Mouse (Mus musculus) frontal cortex, postnatal 14 days (tissue): ENCODE measurements at regions not wholly inside any gene's neighbourhood (a gene's known extent, or its start where the extent isn't known, plus 50 kb on each side); places are given as distances from the start of the nearest gene placed in this dataset.

Experiments used
- DNase-seq, 2 experiments: peaks; one replicate each; pipeline ENCODE4 v3.0.0; 2022; ENCODE audit warnings: low spot score in 2 of 2

GRCm38 (mm10) chr1:73123012-73123411 lies 107.3 kb upstream of the Tnp1 start:
- no peak for DNase-seq

GRCm38 (mm10) chr1:73118661-73119060 lies 103.0 kb upstream of the Tnp1 start:
- no peak for DNase-seq

GRCm38 (mm10) chr1:73116526-73116925 lies 100.8 kb upstream of the Tnp1 start:
- DNase-seq = no peak

- DNase-seq = no peak
Measured at GRCm38 (mm10) chr1:73115854-73116253, 100.1 kb upstream of the Tnp1 start.

GRCm38 (mm10) chr1:73113137-73113536 lies 97.4 kb upstream of the Tnp1 start:
- DNase-seq = no peak

- no peak for DNase-seq
Measured at GRCm38 (mm10) chr1:73112711-73113110, 97.0 kb upstream of the Tnp1 start.

GRCm38 (mm10) chr1:73111911-73112310 lies 96.2 kb upstream of the Tnp1 start:
- no peak for DNase-seq

- DNase-seq = no peak
Measured at GRCm38 (mm10) chr1:73105856-73106463, 90.3 kb upstream of the Tnp1 start.

- no peak for DNase-seq
Measured at GRCm38 (mm10) chr1:73097645-73098440, 82.1 kb upstream of the Tnp1 start.

GRCm38 (mm10) chr1:73089636-73090035 lies 73.9 kb upstream of the Tnp1 start:
- DNase-seq = no peak

- DNase-seq = no peak
Measured at GRCm38 (mm10) chr1:73088494-73088893, 72.8 kb upstream of the Tnp1 start.

GRCm38 (mm10) chr1:73084946-73085345 lies 69.2 kb upstream of the Tnp1 start:
- no peak for DNase-seq

GRCm38 (mm10) chr1:73083396-73083795 lies 67.7 kb upstream of the Tnp1 start:
- no peak for DNase-seq

- DNase-seq = no peak
Measured at GRCm38 (mm10) chr1:73079518-73079917, 63.8 kb upstream of the Tnp1 start.

- DNase-seq = no peak
Measured at GRCm38 (mm10) chr1:73077156-73077555, 61.4 kb upstream of the Tnp1 start.

GRCm38 (mm10) chr1:73075699-73076373 lies 60.1 kb upstream of the Tnp1 start:
- DNase-seq = no peak

GRCm38 (mm10) chr1:73075159-73075558 lies 59.5 kb upstream of the Tnp1 start:
- DNase-seq = no peak

GRCm38 (mm10) chr1:73074525-73074924 lies 58.8 kb upstream of the Tnp1 start:
- no peak for DNase-seq

GRCm38 (mm10) chr1:73072237-73072904 lies 56.7 kb upstream of the Tnp1 start:
- no peak for DNase-seq

GRCm38 (mm10) chr1:73070126-73070525 lies 54.4 kb upstream of the Tnp1 start:
- no peak for DNase-seq
